Mouse (Mus musculus): ENCODE measurements at regions not wholly inside any gene's neighbourhood (a gene's known extent, or its start where the extent isn't known, plus 50 kb on each side); places are given as distances from the start of the nearest gene placed in this dataset.

GRCm38 (mm10) chr9:47438976-47439375, 91.0 kb upstream of the Cadm1 start:
- WGBS = 59% methylated on average over 4 of the region's 4 CpGs
- H3K4me1 ChIP-seq (ENCODE audit: control insufficient read depth, insufficient read depth, low read length) = peaks cover 12% of the 10 kb centered on the region; the same call in 1 of the 2 replicates
- ATAC-seq (ENCODE audit: low read depth) (no peak), DNase-seq (ENCODE audit: low spot score) (no peak)
- H3K9ac ChIP-seq (ENCODE audit: low read depth, low read length) = no peak overlapping the region
- H3K4me2 ChIP-seq (ENCODE audit: low read depth, low read length) = no peak overlapping the region
- no peaks in the 10 kb centered on the region for H3K9me3 ChIP-seq (ENCODE audit: control insufficient read depth, low read length)
- no peak overlapping the region for H3K27ac ChIP-seq (replicated peaks; ENCODE audit: low read depth, low read length)
- H3K36me3 ChIP-seq (ENCODE audit: control insufficient read depth, insufficient read depth, low read length) = no peaks in the 10 kb centered on the region
- 0 out of 2 replicates have a peak, but pooled peaks cover 10% of the 10 kb centered on the region for H3K27me3 ChIP-seq (replicated peaks; ENCODE audit: control insufficient read depth, insufficient read depth, low read length)
- no peak overlapping the region for H3K4me3 ChIP-seq (ENCODE audit: low read depth, low read length)

GRCm38 (mm10) chr9:47439506-47439905, 90.5 kb upstream of the Cadm1 start:
- no peaks in the 10 kb centered on the region for H3K9me3 ChIP-seq (ENCODE audit: control insufficient read depth, low read length)
- no peaks in the 10 kb centered on the region for H3K36me3 ChIP-seq (ENCODE audit: control insufficient read depth, insufficient read depth, low read length)
- WGBS = 23% methylated on average over 11 of the region's 11 CpGs
- peak overlapping the region; percentile 40 for H3K4me2 ChIP-seq (ENCODE audit: low read depth, low read length)
- 0 out of 2 replicates have a peak overlapping the region, but pooled peaks have one; percentile 19 for H3K9ac ChIP-seq (ENCODE audit: low read depth, low read length)
- 0 out of 2 replicates have a peak, but pooled peaks cover 10% of the 10 kb centered on the region for H3K27me3 ChIP-seq (replicated peaks; ENCODE audit: control insufficient read depth, insufficient read depth, low read length)
- no peak for DNase-seq (ENCODE audit: low spot score)
- H3K4me3 ChIP-seq (ENCODE audit: low read depth, low read length) = peak overlapping the region; percentile 14
- H3K27ac ChIP-seq (replicated peaks; ENCODE audit: low read depth, low read length) = no peak overlapping the region
- no peak for ATAC-seq (ENCODE audit: low read depth)
- peaks cover 12% of the 10 kb centered on the region; the same call in 1 of the 2 replicates for H3K4me1 ChIP-seq (ENCODE audit: control insufficient read depth, insufficient read depth, low read length)

- H3K9ac ChIP-seq (ENCODE audit: low read depth, low read length) = no peak overlapping the region
- peak overlapping the region; percentile 14; the same call in 1 of the 2 replicates for H3K4me3 ChIP-seq (ENCODE audit: low read depth, low read length)
- H3K4me1 ChIP-seq (ENCODE audit: control insufficient read depth, insufficient read depth, low read length) = peaks cover 6% of the 10 kb centered on the region; the same call in 1 of the 2 replicates
- ATAC-seq (ENCODE audit: low read depth) (no peak), DNase-seq (ENCODE audit: low spot score) (peak; percentile 39)
- H3K27ac ChIP-seq (replicated peaks; ENCODE audit: low read depth, low read length) = no peak overlapping the region
- peak overlapping the region; percentile 40 for H3K4me2 ChIP-seq (ENCODE audit: low read depth, low read length)
- H3K9me3 ChIP-seq (ENCODE audit: control insufficient read depth, low read length) = no peaks in the 10 kb centered on the region
- H3K36me3 ChIP-seq (ENCODE audit: control insufficient read depth, insufficient read depth, low read length) = no peaks in the 10 kb centered on the region
- H3K27me3 ChIP-seq (replicated peaks; ENCODE audit: control insufficient read depth, insufficient read depth, low read length) = 0 out of 2 replicates have a peak, but pooled peaks cover 10% of the 10 kb centered on the region
- 20% methylated on average over 6 of the region's 6 CpGs for WGBS
Observed at GRCm38 (mm10) chr9:47440128-47440527, 89.8 kb upstream of the Cadm1 start.

GRCm38 (mm10) chr9:47441155-47441554, 88.8 kb upstream of the Cadm1 start:
- DNase-seq (ENCODE audit: low spot score) = no peak
- Histone ChIP-seq H3K9me3 (ENCODE audit: control insufficient read depth, low read length) (no peaks in the 10 kb centered on the region), H3K4me1 (ENCODE audit: control insufficient read depth, insufficient read depth, low read length) (peaks cover 4% of the 10 kb centered on the region; the same call in 1 of the 2 replicates), H3K4me3 (ENCODE audit: low read depth, low read length) (no peak overlapping the region), H3K4me2 (ENCODE audit: low read depth, low read length) (no peak overlapping the region), H3K9ac (ENCODE audit: low read depth, low read length) (no peak overlapping the region), H3K36me3 (ENCODE audit: control insufficient read depth, insufficient read depth, low read length) (no peaks in the 10 kb centered on the region), H3K27me3 (replicated peaks; ENCODE audit: control insufficient read depth, insufficient read depth, low read length) (0 out of 2 replicates have a peak, but pooled peaks cover 10% of the 10 kb centered on the region), H3K27ac (replicated peaks; ENCODE audit: low read depth, low read length) (no peak overlapping the region)
- ATAC-seq (ENCODE audit: low read depth) = no peak
- WGBS = 86% methylated on average over 8 of the region's 8 CpGs

- H3K36me3 ChIP-seq (ENCODE audit: control insufficient read depth, insufficient read depth, low read length) = no peaks in the 10 kb centered on the region
- H3K9me3 ChIP-seq (ENCODE audit: control insufficient read depth, low read length) = no peaks in the 10 kb centered on the region
- H3K27ac ChIP-seq (replicated peaks; ENCODE audit: low read depth, low read length) = no peak overlapping the region
- 0 out of 2 replicates have a peak, but pooled peaks cover 10% of the 10 kb centered on the region for H3K27me3 ChIP-seq (replicated peaks; ENCODE audit: control insufficient read depth, insufficient read depth, low read length)
- no peak for ATAC-seq (ENCODE audit: low read depth)
- DNase-seq (ENCODE audit: low spot score) = no peak
- WGBS = 83% methylated on average over 2 of the region's 2 CpGs
- H3K4me2 ChIP-seq (ENCODE audit: low read depth, low read length) = no peak overlapping the region
- H3K4me1 ChIP-seq (ENCODE audit: control insufficient read depth, insufficient read depth, low read length) = peaks cover 4% of the 10 kb centered on the region; the same call in 1 of the 2 replicates
- no peak overlapping the region for H3K9ac ChIP-seq (ENCODE audit: low read depth, low read length)
- H3K4me3 ChIP-seq (ENCODE audit: low read depth, low read length) = no peak overlapping the region
Observed at GRCm38 (mm10) chr9:47444168-47444567, 85.8 kb upstream of the Cadm1 start.

GRCm38 (mm10) chr9:47444752-47445151, 85.2 kb upstream of the Cadm1 start:
- no peak overlapping the region for H3K9ac ChIP-seq (ENCODE audit: low read depth, low read length)
- ATAC-seq (ENCODE audit: low read depth) (no peak), DNase-seq (ENCODE audit: low spot score) (no peak)
- H3K27me3 ChIP-seq (replicated peaks; ENCODE audit: control insufficient read depth, insufficient read depth, low read length) = 0 out of 2 replicates have a peak, but pooled peaks cover 10% of the 10 kb centered on the region
- no peaks in the 10 kb centered on the region for H3K9me3 ChIP-seq (ENCODE audit: control insufficient read depth, low read length)
- H3K4me3 ChIP-seq (ENCODE audit: low read depth, low read length) = no peak overlapping the region
- 22% methylated on average over 1 of the region's 1 CpGs for WGBS
- H3K4me1 ChIP-seq (ENCODE audit: control insufficient read depth, insufficient read depth, low read length) = peaks cover 4% of the 10 kb centered on the region; the same call in 1 of the 2 replicates
- no peak overlapping the region for H3K27ac ChIP-seq (replicated peaks; ENCODE audit: low read depth, low read length)
- H3K4me2 ChIP-seq (ENCODE audit: low read depth, low read length) = no peak overlapping the region
- no peaks in the 10 kb centered on the region for H3K36me3 ChIP-seq (ENCODE audit: control insufficient read depth, insufficient read depth, low read length)

GRCm38 (mm10) chr9:47445332-47445731, 84.6 kb upstream of the Cadm1 start:
- no peak for ATAC-seq (ENCODE audit: low read depth)
- Histone ChIP-seq H3K9me3 (ENCODE audit: control insufficient read depth, low read length) (no peaks in the 10 kb centered on the region), H3K4me2 (ENCODE audit: low read depth, low read length) (no peak overlapping the region), H3K4me1 (ENCODE audit: control insufficient read depth, insufficient read depth, low read length) (peaks cover 4% of the 10 kb centered on the region; the same call in 1 of the 2 replicates), H3K4me3 (ENCODE audit: low read depth, low read length) (no peak overlapping the region), H3K27ac (replicated peaks; ENCODE audit: low read depth, low read length) (no peak overlapping the region), H3K36me3 (ENCODE audit: control insufficient read depth, insufficient read depth, low read length) (no peaks in the 10 kb centered on the region), H3K9ac (ENCODE audit: low read depth, low read length) (no peak overlapping the region), H3K27me3 (replicated peaks; ENCODE audit: control insufficient read depth, insufficient read depth, low read length) (0 out of 2 replicates have a peak, but pooled peaks cover 10% of the 10 kb centered on the region)
- no peak for DNase-seq (ENCODE audit: low spot score)
- 77% methylated on average over 6 of the region's 6 CpGs for WGBS

- Histone ChIP-seq H3K9me3 (ENCODE audit: control insufficient read depth, low read length) (no peaks in the 10 kb centered on the region), H3K4me3 (ENCODE audit: low read depth, low read length) (no peak overlapping the region), H3K27me3 (replicated peaks; ENCODE audit: control insufficient read depth, insufficient read depth, low read length) (no peaks in the 10 kb centered on the region), H3K36me3 (ENCODE audit: control insufficient read depth, insufficient read depth, low read length) (no peaks in the 10 kb centered on the region), H3K4me1 (ENCODE audit: control insufficient read depth, insufficient read depth, low read length) (no peaks in the 10 kb centered on the region), H3K27ac (replicated peaks; ENCODE audit: low read depth, low read length) (no peak overlapping the region), H3K9ac (ENCODE audit: low read depth, low read length) (no peak overlapping the region), H3K4me2 (ENCODE audit: low read depth, low read length) (no peak overlapping the region)
- ATAC-seq (ENCODE audit: low read depth) = no peak
- WGBS = 77% methylated on average over 4 of the region's 4 CpGs
- no peak for DNase-seq (ENCODE audit: low spot score)
Observed at GRCm38 (mm10) chr9:47452752-47453151, 77.2 kb upstream of the Cadm1 start.

Measured in embryonic facial prominence, embryonic 14.5 days (tissue).